Mouse (Mus musculus) embryonic facial prominence, embryonic 11.5 days (tissue): ENCODE measurements around the gene Necab3. TPM values are rescaled to one million over a fixed set of nuclear protein-coding genes. Genes with fewer than 3 reads are reported as not detected.

ENCODE experiments used
- ATAC-seq: fragments of 200-750 bp; cut with Nextera tagmentation; replicated peaks from 2 replicates; pipeline ENCODE4 v1.8.0; 2017; ENCODE audit warnings: low read depth; ENCODE audit not compliant: insufficient number of reproducible peaks, low FRiP score, low TSS enrichment
- DNase-seq: peaks from one replicate; pipeline ENCODE4 v3.0.0-alpha.2; 2015; ENCODE audit warnings: low spot score
- H3K27ac ChIP-seq: fragments of 300-500 bp; sonication (generic); replicated peaks from 2 replicates; pipeline ENCODE4 v1.5.1; 2014; ENCODE audit warnings: mild to moderate bottlenecking, low read depth, low read length, control low read depth
- H3K27me3 ChIP-seq: fragments of 300-500 bp; sonication (generic); 2 replicates; pipeline ENCODE4 v1.6.1; 2014; ENCODE audit warnings: mild to moderate bottlenecking, low read length, moderate library complexity, mixed read lengths; ENCODE audit not compliant: control insufficient read depth, insufficient read depth
- H3K36me3 ChIP-seq: fragments of 300-500 bp; sonication (generic); replicated peaks from 2 replicates; pipeline ENCODE4 v1.6.1; 2014; ENCODE audit warnings: low read depth, mild to moderate bottlenecking, low read length, moderate library complexity, mixed read lengths; ENCODE audit not compliant: control insufficient read depth, insufficient read depth
- H3K4me1 ChIP-seq: fragments of 300-500 bp; sonication (generic); 2 replicates; pipeline ENCODE4 v1.6.1; 2014; ENCODE audit warnings: low read length, mixed read lengths; ENCODE audit not compliant: control insufficient read depth, insufficient read depth
- H3K4me2 ChIP-seq: fragments of 300-500 bp; sonication (generic); 2 replicates; pipeline ENCODE4 v1.6.1; 2014; ENCODE audit warnings: low read depth, mild to moderate bottlenecking, control low read depth, low read length, moderate library complexity
- H3K4me3 ChIP-seq: fragments of 300-500 bp; sonication (generic); 2 replicates; pipeline ENCODE4 v1.5.1; 2014; ENCODE audit warnings: low read depth, low read length, control low read depth
- H3K9ac ChIP-seq: fragments of 300-500 bp; sonication (generic); replicated peaks from 2 replicates; pipeline ENCODE4 v1.6.1; 2014; ENCODE audit warnings: mild to moderate bottlenecking, control low read depth, low read length
- H3K9me3 ChIP-seq: fragments of 300-500 bp; sonication (generic); replicated peaks from 2 replicates; pipeline ENCODE4 v1.6.1; 2016; ENCODE audit warnings: mild to moderate bottlenecking, low read length, inconsistent platforms, mixed read lengths; ENCODE audit not compliant: control insufficient read depth
- WGBS: fragments of 180-500 bp; shearing (Covaris S2); extraction: QIAGEN DNeasy Blood & Tissue Kit; methylation state at CpG from one replicate; pipeline ENCODE4 v1.1.7; 2014; 5-methylcytosine and 5-hydroxymethylcytosine counted together
- polyA plus RNA-seq: library from polyadenylated mRNA; unstranded; fragments of >200 nt; fragmentation: Nextera tagmentation; extraction: Ambion mirVana; gene quantifications from 2 replicates; pipeline ENCODE4 v1.2.1, GENCODE M21; 2014

The Necab3 gene
- polyA plus RNA-seq, 1 experiment from 2014 or later = 1.7 TPM

GRCm38 (mm10) chr2:154595775-154596174, 37.1 kb upstream of the Necab3 start:
- H3K27ac ChIP-seq = no peak overlapping the region
- no peak for ATAC-seq
- no peaks in the 10 kb centered on the region for H3K36me3 ChIP-seq
- WGBS = 83% methylated on average over 5 of the region's 5 CpGs
- H3K9me3 ChIP-seq = no peaks in the 10 kb centered on the region
- no peak overlapping the region for H3K9ac ChIP-seq
- DNase-seq = no peak
- no peak overlapping the region for H3K4me3 ChIP-seq
- H3K27me3 ChIP-seq = no peaks in the 10 kb centered on the region
- H3K4me2 ChIP-seq = no peak overlapping the region
- H3K4me1 ChIP-seq = no peaks in the 10 kb centered on the region

DNA sequence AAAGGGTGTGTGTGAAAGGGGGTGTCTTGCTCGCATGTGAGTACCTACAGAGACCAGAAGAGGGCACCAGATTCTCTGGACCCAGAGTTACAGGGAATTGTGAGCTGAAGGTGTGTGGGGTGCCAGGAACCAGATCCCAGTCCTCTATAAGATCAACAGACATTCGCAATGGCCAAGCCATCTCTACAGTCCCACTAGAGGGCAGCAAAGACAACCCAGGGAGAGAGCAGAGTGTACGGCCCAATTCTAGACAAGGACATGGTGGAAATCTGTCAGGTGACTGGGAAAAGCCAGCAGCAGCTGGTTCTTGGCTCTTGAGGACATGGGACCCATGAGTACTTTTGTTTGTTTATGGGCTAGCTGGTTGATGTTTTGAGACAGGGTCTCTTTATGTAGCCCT, 34.3 kb upstream of the Necab3 start:
- Histone ChIP-seq H3K9me3 (no peaks in the 10 kb centered on the region), H3K27me3 (no peaks in the 10 kb centered on the region), H3K36me3 (no peaks in the 10 kb centered on the region), H3K27ac (no peak overlapping the region), H3K4me1 (no peaks in the 10 kb centered on the region), H3K4me3 (no peak overlapping the region), H3K9ac (no peak overlapping the region), H3K4me2 (no peak overlapping the region)
- DNase-seq (peak; percentile 39), ATAC-seq (no peak)
- 44% methylated on average over 3 of the region's 3 CpGs for WGBS

GRCm38 (mm10) chr2:154591239-154591638, 32.5 kb upstream of the Necab3 start:
- H3K36me3 ChIP-seq = no peaks in the 10 kb centered on the region
- no peak for ATAC-seq

DNA sequence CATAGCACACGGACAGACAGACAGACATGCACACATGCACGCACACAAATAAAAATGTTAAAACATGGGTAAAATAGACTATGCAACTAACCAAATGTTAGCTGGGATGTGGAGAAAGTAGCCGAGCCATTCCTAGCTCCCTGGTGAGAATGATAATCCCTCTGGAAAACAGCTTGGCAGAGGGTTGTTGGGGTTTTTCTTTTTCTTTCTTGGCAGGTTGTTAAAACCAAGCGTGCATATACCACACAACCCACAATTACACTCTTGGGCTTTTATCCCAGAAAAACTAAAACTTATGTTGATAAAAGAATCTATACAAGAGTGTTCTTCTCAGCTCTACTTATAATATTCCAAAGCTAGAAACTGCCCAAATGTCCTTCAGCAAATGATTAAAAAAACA, 30.4 kb upstream of the Necab3 start:
- H3K36me3 ChIP-seq = no peaks in the 10 kb centered on the region
- 80% methylated on average over 4 of the region's 4 CpGs for WGBS
- no peak overlapping the region for H3K27ac ChIP-seq
- no peak overlapping the region for H3K9ac ChIP-seq
- ATAC-seq (no peak), DNase-seq (no peak)
- no peak overlapping the region for H3K4me2 ChIP-seq
- no peaks in the 10 kb centered on the region for H3K27me3 ChIP-seq
- H3K4me3 ChIP-seq = no peak overlapping the region
- no peaks in the 10 kb centered on the region for H3K9me3 ChIP-seq
- no peaks in the 10 kb centered on the region for H3K4me1 ChIP-seq

More at GRCm38 (mm10) chr2:154591239-154591638, 32.5 kb upstream of the Necab3 start:
- Histone ChIP-seq H3K27me3 (no peaks in the 10 kb centered on the region), H3K27ac (no peak overlapping the region), H3K9ac (no peak overlapping the region), H3K4me2 (no peak overlapping the region), H3K4me3 (no peak overlapping the region), H3K9me3 (no peaks in the 10 kb centered on the region), H3K4me1 (no peaks in the 10 kb centered on the region)
- 78% methylated on average over 3 of the region's 3 CpGs for WGBS
- DNase-seq = no peak

DNA sequence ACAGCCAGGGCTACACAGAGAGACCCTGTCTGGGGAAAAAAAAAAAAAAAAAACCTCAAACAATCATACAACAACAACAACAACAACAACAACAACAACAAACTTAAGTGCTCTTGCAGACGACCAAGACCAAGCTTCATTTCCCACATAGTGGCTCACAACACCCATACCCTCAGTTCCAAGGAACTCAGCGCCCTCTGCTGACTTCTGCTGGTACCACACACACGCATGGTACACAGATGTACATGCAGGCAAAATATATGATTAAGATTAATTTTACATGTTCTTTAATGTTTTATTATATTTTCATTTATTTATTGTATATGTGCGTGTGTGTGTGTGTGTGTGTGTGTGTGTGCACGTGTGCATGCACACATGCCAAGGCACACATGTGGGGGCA, 27.7 kb upstream of the Necab3 start:
- Histone ChIP-seq H3K9me3 (no peaks in the 10 kb centered on the region), H3K36me3 (no peaks in the 10 kb centered on the region), H3K4me1 (no peaks in the 10 kb centered on the region), H3K9ac (no peak overlapping the region), H3K27ac (no peak overlapping the region), H3K4me2 (no peak overlapping the region), H3K4me3 (no peak overlapping the region), H3K27me3 (no peaks in the 10 kb centered on the region)
- DNase-seq (peak; percentile 51), ATAC-seq (no peak)
- 75% methylated on average over 5 of the region's 5 CpGs for WGBS

DNA sequence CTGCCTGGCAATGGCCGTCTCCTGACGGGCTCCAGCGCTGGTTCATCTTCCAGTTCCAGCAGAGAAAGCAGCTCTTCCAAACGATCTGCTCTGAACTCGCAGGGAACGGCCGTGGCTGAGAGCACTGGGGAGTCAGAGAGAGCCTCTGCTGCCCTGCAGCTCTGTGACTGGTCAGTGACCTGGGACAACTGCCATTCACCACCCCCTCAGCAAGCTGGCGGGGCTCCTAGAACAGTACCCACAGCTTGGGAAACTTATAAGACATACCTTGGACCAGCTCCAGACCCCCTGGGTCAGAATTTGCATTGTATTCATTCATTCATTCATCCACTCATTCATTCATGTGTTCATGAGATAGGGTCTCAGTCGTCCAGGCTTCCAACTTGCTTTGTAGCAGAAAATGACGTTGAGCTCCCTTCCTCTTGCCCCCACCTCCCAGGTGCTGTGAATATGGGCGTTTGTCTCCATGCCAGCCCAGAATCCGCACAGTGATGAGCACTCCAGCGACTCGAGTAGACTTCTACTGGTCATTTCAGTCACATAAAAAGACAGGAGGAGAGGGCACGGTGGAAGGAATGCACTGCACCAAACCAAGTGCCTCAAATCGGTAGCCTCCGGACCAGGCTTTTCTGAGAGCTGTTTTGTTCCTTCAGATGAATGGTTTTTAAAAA, 26.4 kb upstream of the Necab3 start:
- ATAC-seq (no peak), DNase-seq (no peak)
- Histone ChIP-seq H3K9me3 (no peaks in the 10 kb centered on the region), H3K4me1 (no peaks in the 10 kb centered on the region), H3K36me3 (no peaks in the 10 kb centered on the region), H3K4me2 (no peak overlapping the region), H3K4me3 (no peak overlapping the region), H3K27ac (no peak overlapping the region), H3K27me3 (no peaks in the 10 kb centered on the region), H3K9ac (no peak overlapping the region)
- WGBS = 73% methylated on average over 17 of the region's 17 CpGs

GRCm38 (mm10) chr2:154583906-154584872, 25.5 kb upstream of the Necab3 start:
- no peak overlapping the region for H3K27ac ChIP-seq
- no peak overlapping the region for H3K4me3 ChIP-seq
- H3K4me2 ChIP-seq = no peak overlapping the region
- ATAC-seq = peak; percentile 53
- no peak for DNase-seq
- no peak overlapping the region for H3K9ac ChIP-seq
- no peaks in the 10 kb centered on the region for H3K27me3 ChIP-seq
- H3K4me1 ChIP-seq = no peaks in the 10 kb centered on the region
- 73% methylated on average over 15 of the region's 15 CpGs for WGBS
- H3K36me3 ChIP-seq = no peaks in the 10 kb centered on the region
- no peaks in the 10 kb centered on the region for H3K9me3 ChIP-seq

DNA sequence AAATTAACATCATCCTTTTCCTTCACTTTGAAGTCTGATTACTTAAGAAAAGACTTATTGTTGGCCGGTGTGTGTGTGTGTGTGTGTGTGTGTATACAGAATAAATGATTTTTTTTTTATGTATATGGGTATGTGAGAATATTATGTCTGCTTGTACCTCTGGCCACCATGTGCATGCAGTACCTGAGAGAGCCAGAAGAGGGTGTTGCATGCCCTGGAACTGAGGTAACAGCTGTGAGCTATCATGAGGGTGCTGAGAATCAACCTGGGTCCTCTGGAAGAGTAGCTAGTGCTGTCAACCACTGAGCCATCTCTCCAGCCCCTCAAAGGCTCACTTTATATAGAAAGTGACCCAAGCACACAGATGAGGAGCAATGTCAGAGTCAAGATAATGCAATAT, 22.7 kb upstream of the Necab3 start:
- WGBS = 90% methylated on average over 1 of the region's 1 CpGs
- ATAC-seq (no peak), DNase-seq (no peak)
- Histone ChIP-seq H3K27ac (no peak overlapping the region), H3K36me3 (no peaks in the 10 kb centered on the region), H3K27me3 (no peaks in the 10 kb centered on the region), H3K9ac (no peak overlapping the region), H3K4me1 (no peaks in the 10 kb centered on the region), H3K4me2 (no peak overlapping the region), H3K9me3 (no peaks in the 10 kb centered on the region), H3K4me3 (no peak overlapping the region)
